Mouse (Mus musculus): Measurements from ENCODE around the gene Ncor2. TPM values are rescaled to one million over a fixed set of nuclear protein-coding genes. Genes with fewer than 3 reads are reported as not detected.

Gene Ncor2
- polyA plus RNA-seq, 1 experiment: 91.1 TPM

DNA sequence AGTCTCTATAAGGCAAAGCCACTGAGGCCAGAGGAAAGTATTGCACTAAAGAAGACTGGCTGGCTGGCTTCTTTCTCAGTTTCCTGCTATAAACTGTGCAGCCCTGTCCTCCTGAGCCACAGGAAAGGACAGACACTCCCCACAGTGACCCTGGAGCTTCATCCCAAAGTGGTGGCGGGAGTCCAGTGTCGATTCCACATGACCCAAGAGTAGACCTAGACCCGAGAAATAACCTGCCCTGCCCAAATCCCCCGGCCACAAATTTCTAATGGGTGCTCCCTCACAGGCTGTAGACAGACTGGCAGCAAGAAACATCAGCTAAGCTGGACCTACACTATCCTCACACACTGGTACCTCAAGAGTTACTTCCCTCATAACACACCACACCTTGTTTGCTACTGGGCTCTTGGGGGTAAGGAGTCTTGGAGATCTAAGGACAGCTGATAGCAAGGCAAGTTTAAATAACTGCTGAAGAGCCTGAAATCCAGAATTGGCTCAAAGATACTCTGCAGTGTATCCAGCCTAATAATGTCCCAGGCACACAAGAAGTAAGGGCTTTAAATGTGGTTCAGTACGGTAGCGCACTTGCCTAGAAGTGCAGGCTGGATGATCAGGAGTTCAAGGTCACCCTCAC is 1.7 kb upstream of the Ncor2 start:
- H3K27me3 ChIP-seq (ENCODE audit: control insufficient read depth, insufficient read depth, insufficient read length): no peaks in the 10 kb centered on the region
- no peak overlapping the region for H3K4me3 ChIP-seq (ENCODE audit: insufficient read depth, poor library complexity, severe bottlenecking)
- TF ChIP-seq CTCF (IDR thresholded peaks at IDR 0.05; ENCODE audit: control insufficient read depth, insufficient read depth, insufficient read length): no peak
- TF ChIP-seq MYOG (IDR thresholded peaks at IDR 0.05; ENCODE audit: control insufficient read depth, extremely low read depth, insufficient read length): no peak
- no peak for TF ChIP-seq CEBPB (IDR thresholded peaks at IDR 0.05; ENCODE audit: low read depth)
- no peak for TF ChIP-seq FOSL1 (IDR thresholded peaks at IDR 0.05; ENCODE audit: insufficient read depth, low read length, poor library complexity, severe bottlenecking)
- TF ChIP-seq MAX (IDR thresholded peaks at IDR 0.05): no peak
- no peak for TF ChIP-seq MYOD1 (IDR thresholded peaks at IDR 0.05; ENCODE audit: control insufficient read depth, insufficient read length, low read depth)
- TF ChIP-seq USF1 (IDR thresholded peaks at IDR 0.05; ENCODE audit: low read depth): no peak
- no peak overlapping the region for H3ac ChIP-seq (ENCODE audit: control insufficient read depth, insufficient read length, low read depth)
- H3K79me3 ChIP-seq (ENCODE audit: low read depth): peaks cover 27% of the 10 kb centered on the region
- no peaks in the 10 kb centered on the region for H3K36me3 ChIP-seq (ENCODE audit: control insufficient read depth, insufficient read depth)
- peaks cover 30% of the 10 kb centered on the region for H3K79me2 ChIP-seq (ENCODE audit: control insufficient read depth, insufficient read depth)

DNA sequence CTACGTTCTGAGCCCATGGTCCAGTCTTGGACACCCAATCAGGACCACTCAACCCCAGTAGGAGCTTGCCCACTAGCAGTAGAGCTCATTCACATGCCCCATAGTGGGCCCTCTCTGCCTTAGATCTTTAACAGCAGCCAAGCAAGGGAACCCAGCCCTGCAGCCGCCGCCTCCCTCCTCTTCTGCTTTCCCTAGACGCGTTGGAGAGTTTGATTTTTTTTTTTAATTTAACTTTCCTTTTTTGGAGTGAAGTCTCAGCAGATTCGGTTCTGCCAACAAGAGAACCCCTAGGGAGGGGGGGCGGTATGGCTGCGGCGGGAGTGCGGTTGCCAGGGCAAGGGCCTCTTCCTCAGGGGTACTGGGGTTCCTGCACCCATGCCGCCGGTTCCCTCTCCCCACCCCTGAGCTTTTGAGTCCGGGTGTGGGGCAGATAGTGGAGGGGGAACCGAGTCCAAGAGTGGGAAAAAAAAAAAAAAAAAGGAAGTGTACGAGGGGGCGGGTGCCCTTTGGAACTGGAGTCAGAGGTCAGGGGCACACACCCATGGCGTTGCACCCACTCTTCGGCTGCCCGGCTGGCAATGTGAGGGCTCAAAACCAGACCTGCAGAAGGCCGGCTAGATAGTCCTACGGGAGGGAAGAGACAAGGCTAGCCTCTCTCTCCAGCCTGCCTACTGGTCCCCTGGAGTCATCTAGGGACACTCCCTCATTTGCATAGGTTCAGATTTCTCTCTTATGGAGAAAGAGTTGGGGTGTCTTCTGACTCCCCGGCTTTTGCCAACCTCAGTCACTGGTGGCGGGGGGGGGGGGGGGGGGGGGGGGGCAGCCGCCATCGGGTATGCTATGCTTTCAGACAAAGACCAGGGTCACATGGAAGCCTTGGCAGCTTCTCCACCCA is 963 bp upstream of the Ncor2 start:
- H3K36me3 ChIP-seq (ENCODE audit: control insufficient read depth, insufficient read depth): no peaks in the 10 kb centered on the region
- H3ac ChIP-seq (ENCODE audit: control insufficient read depth, insufficient read length, low read depth): peak overlapping the region; percentile 47
- peaks cover 35% of the 10 kb centered on the region for H3K79me3 ChIP-seq (ENCODE audit: low read depth)
- H3K27me3 ChIP-seq (ENCODE audit: control insufficient read depth, insufficient read depth, insufficient read length): no peaks in the 10 kb centered on the region
- H3K79me2 ChIP-seq (ENCODE audit: control insufficient read depth, insufficient read depth): peaks cover 38% of the 10 kb centered on the region
- H3K4me3 ChIP-seq (ENCODE audit: insufficient read depth, poor library complexity, severe bottlenecking): peak overlapping the region; percentile 78
- TF ChIP-seq CEBPB (IDR thresholded peaks at IDR 0.05; ENCODE audit: low read depth): no peak
- TF ChIP-seq USF1 (IDR thresholded peaks at IDR 0.05; ENCODE audit: low read depth): no peak

DNA sequence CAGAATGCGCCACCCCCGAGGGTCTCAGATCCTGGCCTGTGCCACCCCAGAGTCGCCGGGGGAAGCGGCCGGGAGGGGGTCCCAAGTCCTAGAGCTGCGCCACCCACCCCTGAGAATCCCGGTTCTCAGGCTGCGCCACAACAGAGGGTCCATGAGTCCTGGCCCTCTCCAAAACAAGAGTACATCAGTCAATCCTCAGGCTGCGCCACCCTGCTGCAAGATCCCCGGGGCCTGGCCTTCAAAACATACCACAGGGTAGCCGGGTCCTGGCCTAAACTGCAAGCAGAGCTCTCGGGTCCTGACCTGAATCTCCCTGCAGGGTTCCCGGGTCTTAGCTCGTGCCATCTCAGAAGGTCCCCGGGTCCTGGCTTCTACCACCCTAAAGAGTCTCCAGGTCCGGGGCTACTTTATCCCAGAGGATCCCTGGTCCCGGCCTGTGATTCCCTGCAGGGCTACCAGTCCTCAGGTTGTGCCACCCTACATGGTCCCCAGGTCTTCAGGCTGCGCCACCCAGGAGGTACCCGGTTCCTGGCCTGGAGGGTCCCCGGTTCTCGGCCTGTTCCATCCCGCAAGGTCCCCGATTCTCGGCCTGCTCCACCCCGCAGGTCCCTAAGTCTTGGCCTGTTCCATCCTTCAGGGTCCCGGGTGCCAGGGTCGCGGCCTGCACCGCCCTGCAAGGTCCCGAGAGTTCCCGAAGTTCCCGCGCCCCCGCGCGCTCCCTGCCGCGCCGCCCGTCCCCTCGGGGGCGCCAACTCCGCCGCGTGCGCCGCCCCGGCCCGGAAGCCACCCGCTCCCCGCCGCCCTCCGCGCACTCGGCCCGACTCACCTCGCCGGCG is 630 bp downstream of the Ncor2 start:
- Histone ChIP-seq H3K79me3 (ENCODE audit: low read depth) (peaks cover 50% of the 10 kb centered on the region), H3ac (ENCODE audit: control insufficient read depth, insufficient read length, low read depth) (peak overlapping the region; percentile 73), H3K4me3 (ENCODE audit: insufficient read depth, poor library complexity, severe bottlenecking) (peak overlapping the region; percentile 78), H3K27me3 (ENCODE audit: control insufficient read depth, insufficient read depth, insufficient read length) (no peaks in the 10 kb centered on the region), H3K79me2 (ENCODE audit: control insufficient read depth, insufficient read depth) (peaks cover 54% of the 10 kb centered on the region), H3K36me3 (ENCODE audit: control insufficient read depth, insufficient read depth) (no peaks in the 10 kb centered on the region)
- TF ChIP-seq CTCF (IDR thresholded peaks at IDR 0.05; ENCODE audit: control insufficient read depth, insufficient read depth, insufficient read length) (peak; percentile 41), CEBPB (IDR thresholded peaks at IDR 0.05; ENCODE audit: low read depth) (no peak)

DNA sequence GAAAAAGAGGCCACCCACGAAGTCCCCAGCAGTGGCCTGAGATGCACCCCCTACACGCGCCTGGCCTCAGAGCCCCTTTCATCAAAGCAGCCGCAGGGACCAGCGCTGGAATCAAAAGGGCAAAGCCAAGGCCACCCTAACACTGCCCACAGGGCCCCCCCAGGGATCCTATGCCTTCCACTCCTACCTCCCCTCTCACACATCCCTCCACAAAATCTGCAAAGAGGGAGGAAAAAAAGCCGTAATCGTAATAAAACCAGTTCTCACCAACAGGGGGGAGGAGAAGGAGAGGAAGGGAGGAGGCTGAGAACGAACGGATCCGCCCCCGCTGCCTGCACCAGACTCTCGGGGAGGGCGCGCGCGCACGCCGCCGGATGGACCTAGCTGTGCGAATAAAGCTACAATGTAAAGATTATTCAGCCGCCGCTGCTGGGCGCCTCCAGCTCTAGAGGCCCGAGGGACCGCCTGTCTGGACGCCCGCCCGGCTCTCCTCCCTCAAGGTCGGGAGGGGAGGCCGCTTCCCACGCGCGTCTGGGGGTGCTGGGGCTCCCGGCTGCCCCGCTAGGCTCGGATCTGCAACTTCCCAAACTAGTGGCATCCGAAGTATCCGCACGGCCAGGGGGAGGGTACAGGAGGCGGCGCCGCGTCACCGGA is 1.4 kb downstream of the Ncor2 start:
- H3K4me3 ChIP-seq (ENCODE audit: insufficient read depth, poor library complexity, severe bottlenecking): peak overlapping the region; percentile 78
- peaks cover 62% of the 10 kb centered on the region for H3K79me2 ChIP-seq (ENCODE audit: control insufficient read depth, insufficient read depth)
- H3ac ChIP-seq (ENCODE audit: control insufficient read depth, insufficient read length, low read depth): peak overlapping the region; percentile 73
- no peaks in the 10 kb centered on the region for H3K27me3 ChIP-seq (ENCODE audit: control insufficient read depth, insufficient read depth, insufficient read length)
- no peaks in the 10 kb centered on the region for H3K36me3 ChIP-seq (ENCODE audit: control insufficient read depth, insufficient read depth)
- peaks cover 58% of the 10 kb centered on the region for H3K79me3 ChIP-seq (ENCODE audit: low read depth)
- TF ChIP-seq CEBPB (IDR thresholded peaks at IDR 0.05; ENCODE audit: low read depth) (no peak), FOSL1 (IDR thresholded peaks at IDR 0.05; ENCODE audit: insufficient read depth, low read length, poor library complexity, severe bottlenecking) (no peak), MAX (IDR thresholded peaks at IDR 0.05) (no peak), USF1 (IDR thresholded peaks at IDR 0.05; ENCODE audit: low read depth) (no peak), MYOD1 (IDR thresholded peaks at IDR 0.05; ENCODE audit: control insufficient read depth, insufficient read length, low read depth) (no peak), CTCF (IDR thresholded peaks at IDR 0.05; ENCODE audit: control insufficient read depth, insufficient read depth, insufficient read length) (no peak)

DNA sequence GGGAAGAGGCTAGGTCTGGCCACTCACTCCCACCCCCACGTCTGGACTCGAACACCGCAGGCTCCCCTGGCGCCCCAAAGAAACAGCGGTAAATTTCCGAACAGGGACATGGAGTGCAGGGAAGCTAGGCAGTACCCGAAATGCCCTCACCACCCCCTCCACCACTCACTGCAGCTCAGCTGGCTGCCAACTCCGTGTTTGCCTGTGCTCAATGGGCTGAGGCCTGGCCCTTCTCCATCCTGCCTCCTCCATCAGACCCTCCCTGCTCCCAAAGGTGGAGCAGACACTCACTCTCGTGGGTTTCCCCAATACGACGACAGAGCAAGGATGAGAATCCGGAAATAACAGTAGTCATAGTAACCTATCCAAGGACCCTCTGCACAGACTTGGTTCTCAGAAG is 2.2 kb downstream of the Ncor2 start:
- H3K27me3 ChIP-seq (ENCODE audit: control insufficient read depth, insufficient read depth, insufficient read length): no peaks in the 10 kb centered on the region
- H3K79me3 ChIP-seq (ENCODE audit: low read depth): peaks cover 65% of the 10 kb centered on the region
- H3K4me3 ChIP-seq (ENCODE audit: insufficient read depth, poor library complexity, severe bottlenecking): peak overlapping the region; percentile 78
- TF ChIP-seq MAX (IDR thresholded peaks at IDR 0.05) (no peak), MYOD1 (IDR thresholded peaks at IDR 0.05; ENCODE audit: control insufficient read depth, insufficient read length, low read depth) (no peak), FOSL1 (IDR thresholded peaks at IDR 0.05; ENCODE audit: insufficient read depth, low read length, poor library complexity, severe bottlenecking) (no peak), MYOG (IDR thresholded peaks at IDR 0.05; ENCODE audit: control insufficient read depth, extremely low read depth, insufficient read length) (no peak), CEBPB (IDR thresholded peaks at IDR 0.05; ENCODE audit: low read depth) (no peak), USF1 (IDR thresholded peaks at IDR 0.05; ENCODE audit: low read depth) (no peak), CTCF (IDR thresholded peaks at IDR 0.05; ENCODE audit: control insufficient read depth, insufficient read depth, insufficient read length) (no peak)
- H3ac ChIP-seq (ENCODE audit: control insufficient read depth, insufficient read length, low read depth): peak overlapping the region; percentile 9
- peaks cover 69% of the 10 kb centered on the region for H3K79me2 ChIP-seq (ENCODE audit: control insufficient read depth, insufficient read depth)
- no peaks in the 10 kb centered on the region for H3K36me3 ChIP-seq (ENCODE audit: control insufficient read depth, insufficient read depth)
